Mouse (Mus musculus) kidney, postnatal 10 days (tissue): Measurements from ENCODE around the gene Exosc9.

Source experiments
- DNase-seq: peaks from one replicate; pipeline ENCODE4 v3.0.0; 2021; ENCODE audit warnings: mixed read lengths

Gene Exosc9

GRCm38 (mm10) chr3:36552406-36553047 is at the start of gene Exosc9:
Gene Exosc9 (plus strand): TSS chr3:36552606.
- peak; percentile 96 for DNase-seq

GRCm38 (mm10) chr3:36505306-36505705 is 47.1 kb upstream of the Exosc9 start:
- DNase-seq: no peak

GRCm38 (mm10) chr3:36505809-36506735 is 46.3 kb upstream of the Exosc9 start:
- DNase-seq: no peak

GRCm38 (mm10) chr3:36511491-36511890 is 40.9 kb upstream of the Exosc9 start:
- no peak for DNase-seq

GRCm38 (mm10) chr3:36516196-36516595 is 36.2 kb upstream of the Exosc9 start:
- DNase-seq: no peak

- DNase-seq: peak; percentile 38
These were observed 31.0 kb upstream of the Exosc9 start, which contains the start of gene Gm11549 for GRCm38 (mm10) chr3:36521073-36522060. Gene Gm11549 (minus strand): TSS chr3:36521813.

GRCm38 (mm10) chr3:36522137-36522536 is 30.3 kb upstream of the Exosc9 start:
- DNase-seq: no peak

GRCm38 (mm10) chr3:36524466-36524865 is 27.9 kb upstream of the Exosc9 start:
- DNase-seq: no peak

GRCm38 (mm10) chr3:36530345-36530744 is 22.1 kb upstream of the Exosc9 start:
- DNase-seq: peak; percentile 73

- DNase-seq: no peak
These were observed 21.6 kb upstream of the Exosc9 start for GRCm38 (mm10) chr3:36530781-36531180.

GRCm38 (mm10) chr3:36531242-36531641 is 21.2 kb upstream of the Exosc9 start:
- no peak for DNase-seq

- DNase-seq: no peak
These were observed 20.3 kb upstream of the Exosc9 start for GRCm38 (mm10) chr3:36531979-36532542.

GRCm38 (mm10) chr3:36532738-36533137 is 19.7 kb upstream of the Exosc9 start:
- no peak for DNase-seq

- DNase-seq: peak; percentile 18
These were observed 19.2 kb upstream of the Exosc9 start for GRCm38 (mm10) chr3:36533201-36533672.

- no peak for DNase-seq
These were observed 16.4 kb upstream of the Exosc9 start for GRCm38 (mm10) chr3:36536041-36536440.

- no peak for DNase-seq
These were observed 14.5 kb upstream of the Exosc9 start for GRCm38 (mm10) chr3:36537701-36538470.

- DNase-seq: no peak
These were observed 11.7 kb upstream of the Exosc9 start for GRCm38 (mm10) chr3:36540756-36541155.

GRCm38 (mm10) chr3:36541399-36541798 is 11.0 kb upstream of the Exosc9 start:
- DNase-seq: no peak

GRCm38 (mm10) chr3:36544961-36545360 is 7.4 kb upstream of the Exosc9 start:
- no peak for DNase-seq

GRCm38 (mm10) chr3:36551343-36551742 is 1.1 kb upstream of the Exosc9 start:
- peak; percentile 60 for DNase-seq

- peak; percentile 17 for DNase-seq
These were observed 488 bp upstream of the Exosc9 start for GRCm38 (mm10) chr3:36551851-36552384.
